Mouse (Mus musculus) myocyte (in vitro differentiated cells): ENCODE data around the gene Wdr53. TPM values are rescaled to one million over a fixed set of nuclear protein-coding genes. Genes with fewer than 3 reads are reported as not detected.
"Not testable (repeated sequence)": the region's sequence is repeated elsewhere in the genome, so short reads cannot be mapped to it uniquely, and the experiment has no call there.

Experiments
- H3K27me3 ChIP-seq: one replicate; pipeline ENCODE4 v1.6.1; 2011; ENCODE audit not compliant: control insufficient read depth, insufficient read depth, insufficient read length
- H3K36me3 ChIP-seq: one replicate; pipeline ENCODE4 v1.6.1; 2011; ENCODE audit not compliant: control insufficient read depth, insufficient read depth
- H3K4me2 ChIP-seq: one replicate; pipeline ENCODE4 v1.6.1; 2011; ENCODE audit warnings: low read depth, control low read depth
- H3K4me3 ChIP-seq: one replicate; pipeline ENCODE4 v1.5.1; 2011; ENCODE audit warnings: mild to moderate bottlenecking, control low read depth, moderate library complexity
- H3K79me2 ChIP-seq: one replicate; pipeline ENCODE4 v1.6.1; 2011; ENCODE audit not compliant: control insufficient read depth, insufficient read depth
- H3ac ChIP-seq: one replicate; pipeline ENCODE4 v1.6.1; 2011; ENCODE audit not compliant: control insufficient read depth, insufficient read length
- CEBPB ChIP-seq: IDR thresholded peaks from 2 replicates; pipeline ENCODE4 v1.6.1; 2011; ENCODE audit warnings: mild to moderate bottlenecking, moderate library complexity; ENCODE audit not compliant: poor library complexity, insufficient read depth, severe bottlenecking
- E2F4 ChIP-seq: IDR thresholded peaks from one replicate; pipeline ENCODE4 v1.6.1; 2011; ENCODE audit warnings: mild to moderate bottlenecking, control low read depth, moderate library complexity; ENCODE audit not compliant: insufficient read depth
- MAX ChIP-seq: IDR thresholded peaks from one replicate; pipeline ENCODE4 v1.6.1; 2011; ENCODE audit warnings: low read depth, mild to moderate bottlenecking, control low read depth
- MYOD1 ChIP-seq, 3 experiments: IDR thresholded peaks; one replicate each; pipeline ENCODE4 v1.6.1; 2011; ENCODE audit warnings: control low read depth in 2 of 3, low read depth in 2 of 3, mild to moderate bottlenecking in 2 of 3, moderate library complexity in 1 of 3; ENCODE audit not compliant: insufficient read length in 2 of 3, control insufficient read depth in 1 of 3
- MYOG ChIP-seq, 3 experiments: IDR thresholded peaks; one replicate each; pipeline ENCODE4 v1.6.1; 2011; ENCODE audit warnings: control low read depth in 2 of 3, low read depth in 2 of 3, mild to moderate bottlenecking in 2 of 3; ENCODE audit not compliant: insufficient read length in 2 of 3, control insufficient read depth in 1 of 3, insufficient read depth in 1 of 3
- POLR2A ChIP-seq: IDR thresholded peaks from one replicate; pipeline ENCODE4 v1.6.1; 2011; ENCODE audit warnings: low read depth, mild to moderate bottlenecking, control low read depth, moderate library complexity; ENCODE audit not compliant: insufficient read length
- POLR2AphosphoS2 ChIP-seq: IDR thresholded peaks from one replicate; pipeline ENCODE4 v1.6.1; 2011; ENCODE audit warnings: low read depth, control low read depth; ENCODE audit not compliant: insufficient read length
- REST ChIP-seq: IDR thresholded peaks from one replicate; pipeline ENCODE4 v1.6.1; 2011; ENCODE audit warnings: mild to moderate bottlenecking, control low read depth, moderate library complexity; ENCODE audit not compliant: insufficient read depth, insufficient read length
- SRF ChIP-seq: IDR thresholded peaks from one replicate; pipeline ENCODE4 v1.6.1; 2011; ENCODE audit warnings: low read depth; ENCODE audit not compliant: control insufficient read depth, insufficient read length
- TCF12 ChIP-seq: IDR thresholded peaks from one replicate; pipeline ENCODE4 v1.6.1; 2011; ENCODE audit warnings: mild to moderate bottlenecking, control low read depth; ENCODE audit not compliant: poor library complexity, insufficient read depth, severe bottlenecking
- TCF3 ChIP-seq: IDR thresholded peaks from one replicate; pipeline ENCODE4 v1.6.1; 2011; ENCODE audit warnings: low read depth, control low read depth; ENCODE audit not compliant: insufficient read length
- USF1 ChIP-seq: IDR thresholded peaks from one replicate; pipeline ENCODE4 v1.6.1; 2011; ENCODE audit warnings: low read depth, mild to moderate bottlenecking, control low read depth, moderate library complexity
- polyA plus RNA-seq: library from polyadenylated mRNA; unstranded; fragments of >200 nt; fragmentation: generic; extraction: Trizol; gene quantifications from one replicate; pipeline ENCODE4 v1.2.1, GENCODE M21; 2012; ENCODE audit warnings: missing spikeins

The Wdr53 gene
- polyA plus RNA-seq, 1 experiment, result 6.9 TPM

DNA sequence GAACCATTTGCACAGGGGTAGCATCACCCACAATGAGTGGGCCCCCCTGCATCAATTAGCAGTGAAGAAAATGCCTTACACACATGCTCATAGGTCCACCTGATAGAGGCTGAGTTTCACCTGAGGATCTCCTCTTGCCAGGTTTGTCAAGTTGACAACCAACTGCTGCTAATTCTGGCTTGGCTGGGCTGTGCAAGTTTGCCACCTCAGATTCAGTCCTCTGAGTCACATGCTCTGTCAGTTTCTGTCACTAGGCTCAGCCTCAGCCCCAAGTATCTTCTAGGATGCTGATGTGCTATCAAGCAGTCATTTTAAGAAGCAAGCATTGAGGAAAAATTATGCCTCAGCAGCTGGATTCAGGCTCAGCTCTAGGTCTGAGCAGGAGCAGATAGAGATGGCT, 32.9 kb upstream of the Wdr53 start:
- no peak for TF ChIP-seq USF1
- TF ChIP-seq POLR2A, result no peak
- no peak for TF ChIP-seq MAX
- no peak for TF ChIP-seq E2F4
- TF ChIP-seq REST, result no peak
- TF ChIP-seq TCF3, result no peak
- TF ChIP-seq TCF12, result no peak
- TF ChIP-seq CEBPB, result no peak
- no peak for TF ChIP-seq MYOD1 (IDR thresholded peaks at IDR 0.05; ENCODE audit: control insufficient read depth in 1 of 3, insufficient read length in 2 of 3, low read depth in 2 of 3)
- TF ChIP-seq SRF, result no peak
- TF ChIP-seq POLR2AphosphoS2, result no peak
- TF ChIP-seq MYOG (IDR thresholded peaks at IDR 0.05; ENCODE audit: control insufficient read depth in 1 of 3, insufficient read depth in 1 of 3, insufficient read length in 2 of 3, low read depth in 2 of 3), result no peak
- H3K36me3 ChIP-seq, result no peaks in the 10 kb centered on the region
- H3K4me2 ChIP-seq, result no peak overlapping the region

GRCm38 (mm10) chr16:32214804-32215576, 32.0 kb upstream of the Wdr53 start:
- H3ac ChIP-seq, result no peak overlapping the region
- H3K79me2 ChIP-seq, result no peaks in the 10 kb centered on the region
- H3K4me3 ChIP-seq, result no peak overlapping the region
- no peaks in the 10 kb centered on the region for H3K36me3 ChIP-seq
- TF ChIP-seq TCF12, result no peak
- TF ChIP-seq MYOG (IDR thresholded peaks at IDR 0.05; ENCODE audit: control insufficient read depth in 1 of 3, insufficient read depth in 1 of 3, insufficient read length in 2 of 3, low read depth in 2 of 3), result no peak
- TF ChIP-seq USF1, result no peak
- TF ChIP-seq CEBPB, result no peak
- no peak for TF ChIP-seq E2F4
- no peaks in the 10 kb centered on the region for H3K27me3 ChIP-seq
- H3K4me2 ChIP-seq, result no peak overlapping the region

More for the DNA sequence above, 32.9 kb upstream of the Wdr53 start:
- Histone ChIP-seq H3K4me3 (no peak overlapping the region), H3K27me3 (no peaks in the 10 kb centered on the region), H3K79me2 (no peaks in the 10 kb centered on the region), H3ac (no peak overlapping the region)

DNA sequence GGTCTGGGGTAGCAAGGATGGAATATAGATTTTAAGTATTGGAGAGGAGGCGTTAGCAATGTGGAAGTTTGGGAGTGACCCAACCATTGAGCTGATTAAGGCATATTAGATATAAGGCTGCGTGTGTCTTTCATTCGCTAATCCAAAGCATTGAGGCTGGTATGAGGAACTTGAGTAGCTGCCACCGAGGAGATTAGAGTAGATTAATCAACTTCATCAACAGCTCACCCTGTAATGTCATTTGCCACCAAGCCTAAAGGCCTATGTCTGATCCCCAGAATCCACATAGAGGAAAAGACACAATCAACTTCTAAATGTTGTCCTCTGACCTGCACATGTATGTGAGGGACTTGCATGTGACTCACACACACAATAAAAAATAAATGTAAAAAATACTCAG, 25.2 kb upstream of the Wdr53 start:
- Histone ChIP-seq H3K79me2 (no peaks in the 10 kb centered on the region), H3K4me3 (no peak overlapping the region), H3K36me3 (no peaks in the 10 kb centered on the region), H3K4me2 (no peak overlapping the region), H3ac (no peak overlapping the region), H3K27me3 (no peaks in the 10 kb centered on the region)
- TF ChIP-seq POLR2A (no peak), REST (no peak), USF1 (no peak), MAX (no peak), POLR2AphosphoS2 (no peak), SRF (no peak), MYOD1 (IDR thresholded peaks at IDR 0.05; ENCODE audit: control insufficient read depth in 1 of 3, insufficient read length in 2 of 3, low read depth in 2 of 3) (no peak), TCF3 (no peak), TCF12 (no peak), MYOG (IDR thresholded peaks at IDR 0.05; ENCODE audit: control insufficient read depth in 1 of 3, insufficient read depth in 1 of 3, insufficient read length in 2 of 3, low read depth in 2 of 3) (no peak), CEBPB (no peak), E2F4 (no peak)

DNA sequence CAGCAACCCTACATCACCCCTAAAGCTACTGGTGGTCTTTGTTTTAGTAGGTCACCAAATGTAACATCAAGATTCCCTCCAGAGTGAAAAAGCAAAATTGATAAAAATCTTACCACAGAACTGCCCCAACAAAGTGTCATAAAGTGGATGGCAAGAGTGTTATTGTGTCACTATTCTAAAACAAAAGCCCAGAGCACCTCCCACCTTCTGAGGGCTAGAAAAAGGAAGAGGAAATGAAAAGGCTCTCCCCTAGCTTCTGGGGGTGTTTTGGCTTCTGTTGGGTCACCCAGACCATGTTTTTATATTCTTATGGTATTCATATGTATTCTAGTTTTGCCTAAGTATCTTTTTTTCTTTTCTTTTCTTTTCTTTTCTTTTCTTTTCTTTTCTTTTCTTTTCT, 24.6 kb upstream of the Wdr53 start:
- Histone ChIP-seq H3K27me3 (no peaks in the 10 kb centered on the region), H3K4me2 (no peak overlapping the region), H3ac (no peak overlapping the region), H3K4me3 (no peak overlapping the region), H3K79me2 (no peaks in the 10 kb centered on the region), H3K36me3 (no peaks in the 10 kb centered on the region)
- no peak for TF ChIP-seq CEBPB
- no peak for TF ChIP-seq TCF3
- TF ChIP-seq POLR2A, result no peak
- TF ChIP-seq E2F4, result no peak
- no peak for TF ChIP-seq USF1
- no peak for TF ChIP-seq TCF12
- no peak for TF ChIP-seq REST
- TF ChIP-seq MYOD1 (IDR thresholded peaks at IDR 0.05; ENCODE audit: control insufficient read depth in 1 of 3, insufficient read length in 2 of 3, low read depth in 2 of 3), result no peak
- no peak for TF ChIP-seq MYOG (IDR thresholded peaks at IDR 0.05; ENCODE audit: control insufficient read depth in 1 of 3, insufficient read depth in 1 of 3, insufficient read length in 2 of 3, low read depth in 2 of 3)
- no peak for TF ChIP-seq SRF
- no peak for TF ChIP-seq POLR2AphosphoS2
- TF ChIP-seq MAX, result no peak

DNA sequence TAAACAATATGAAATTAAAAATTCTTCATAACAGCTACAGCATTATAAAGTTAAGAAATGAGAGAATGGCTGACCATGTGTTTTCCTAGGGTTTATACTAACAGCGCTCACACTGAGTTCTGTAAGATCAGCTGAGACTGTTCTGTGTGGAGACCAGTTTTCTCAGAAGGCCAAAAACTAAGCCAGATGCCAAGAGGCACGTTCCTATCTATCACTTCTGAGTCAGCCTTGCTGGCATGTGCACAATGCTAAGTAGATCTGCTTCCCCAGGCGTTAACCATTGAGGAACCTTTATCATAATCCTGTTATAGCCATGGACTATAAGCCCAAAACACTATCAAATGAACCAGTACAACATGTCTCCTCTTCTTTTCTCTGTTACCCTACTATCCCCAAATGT, 15.0 kb upstream of the Wdr53 start:
- not testable (repeated sequence) for H3K27me3 ChIP-seq, H3K79me2 ChIP-seq, H3ac ChIP-seq, H3K4me3 ChIP-seq, H3K4me2 ChIP-seq
- peaks cover 12% of the 10 kb centered on the region for H3K36me3 ChIP-seq
